Mouse (Mus musculus) brain, adult 2 months (tissue): ENCODE results near the gene Habp4.

Source experiments
- DNase-seq: peaks from one replicate; pipeline ENCODE4 v3.0.0; 2011; ENCODE audit warnings: low read depth, low spot score

The Habp4 gene

DNA sequence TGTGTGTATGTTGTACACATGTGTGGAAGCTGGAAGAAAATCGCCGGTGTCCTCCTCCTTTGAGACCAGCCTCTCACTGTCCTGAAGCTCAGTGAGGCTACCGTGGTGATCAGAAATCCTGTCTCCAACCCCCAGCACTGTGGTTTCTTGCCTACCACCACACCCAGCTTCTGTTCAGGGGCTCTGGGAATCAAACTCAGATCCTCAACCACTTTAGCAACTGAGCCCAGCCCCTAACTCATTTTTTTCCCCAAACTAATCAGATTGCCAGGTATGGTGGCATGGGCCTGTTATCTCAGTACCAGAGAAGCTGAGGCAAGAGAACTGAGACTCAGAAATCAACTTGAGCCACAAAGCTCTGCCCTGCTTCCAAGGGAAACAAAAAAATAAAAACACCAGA, 74.2 kb downstream of the Habp4 start:
- DNase-seq, result no peak
